Mouse (Mus musculus) ES-Bruce4 (cell line): ENCODE measurements around the gene Cdh4.

Experiments
- CTCF ChIP-seq: IDR thresholded peaks from one replicate; pipeline ENCODE4 v1.8.1; 2011; ENCODE audit warnings: low read depth, low read length
- EP300 ChIP-seq: IDR thresholded peaks from 2 replicates; pipeline ENCODE4 v1.6.1; 2011; ENCODE audit warnings: low read depth, low read length; ENCODE audit not compliant: insufficient read depth
- POLR2A ChIP-seq: IDR thresholded peaks from one replicate; pipeline ENCODE4 v1.8.1; 2011; ENCODE audit warnings: low read length; ENCODE audit not compliant: insufficient read depth

- no peak for TF ChIP-seq CTCF
- TF ChIP-seq EP300 = no peak
- no peak for TF ChIP-seq POLR2A
Measured at GRCm38 (mm10) chr2:179813035-179813827, 371.0 kb downstream of the Cdh4 start.
